Mouse (Mus musculus): ENCODE results near the gene Slc45a3.

DNA sequence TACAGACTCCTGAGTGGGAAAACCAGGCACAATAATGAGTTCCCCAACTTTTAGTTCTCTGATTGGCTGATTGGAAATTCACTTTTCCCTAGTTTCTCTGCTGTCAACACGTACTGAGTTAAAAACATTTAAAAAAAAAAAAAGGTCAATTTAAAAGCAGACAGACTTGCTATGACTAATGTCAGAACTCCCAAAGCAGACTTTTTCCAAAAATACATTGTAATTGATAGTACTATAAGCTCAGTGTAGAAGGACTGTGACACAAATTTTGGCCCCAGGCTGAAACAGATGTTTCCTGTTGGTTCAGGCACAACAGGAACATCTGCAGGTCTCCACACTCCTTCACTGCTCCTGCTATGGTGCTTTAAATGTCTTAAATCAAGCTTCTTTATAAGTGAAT lies 41.0 kb downstream of the Slc45a3 start:
- no peak for TF ChIP-seq MAX (IDR thresholded peaks at IDR 0.05; ENCODE audit: low read depth)
- TF ChIP-seq USF1 (IDR thresholded peaks at IDR 0.05; ENCODE audit: low read depth) = no peak
- no peak for TF ChIP-seq CEBPB (IDR thresholded peaks at IDR 0.05; ENCODE audit: insufficient read depth, poor library complexity, severe bottlenecking)
